Mouse (Mus musculus): ENCODE data around the gene Larp1b.

GRCm38 (mm10) chr3:41041241-41041640 is 91.6 kb downstream of the Larp1b start:
- TF ChIP-seq CTCF (IDR thresholded peaks at IDR 0.05; ENCODE audit: low read depth) (no peak), EP300 (optimal IDR thresholded peaks at IDR 0.05) (no peak)
